Mouse (Mus musculus): ENCODE measurements at regions not wholly inside any gene's neighbourhood (a gene's known extent, or its start where the extent isn't known, plus 50 kb on each side); places are given as distances from the start of the nearest gene placed in this dataset.
"Not testable (repeated sequence)": the region's sequence is repeated elsewhere in the genome, so short reads cannot be mapped to it uniquely, and the experiment has no call there.

DNA sequence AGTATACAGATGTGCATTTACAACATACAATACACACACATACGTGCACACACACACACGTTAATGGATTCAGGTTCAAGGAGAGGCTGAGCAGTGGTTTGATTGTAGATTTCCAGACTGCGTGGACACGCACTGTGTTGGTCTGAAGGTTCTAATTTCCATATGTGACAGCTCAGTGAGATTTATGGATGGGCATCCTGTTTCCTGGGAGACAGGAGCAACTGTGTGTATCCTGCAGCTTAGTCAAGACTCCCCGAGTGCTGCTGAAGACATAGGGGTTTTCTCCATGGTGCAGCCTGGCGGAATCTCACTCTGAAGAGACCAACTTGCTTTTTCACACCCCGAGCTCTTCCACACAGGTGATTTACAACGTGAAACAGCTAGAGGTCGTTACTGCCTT lies 119.3 kb upstream of the Foxk1 start:
- DNase-seq, result no peak
- Histone ChIP-seq H3K27me3 (ENCODE audit: control insufficient read depth, insufficient read depth, low read length) (no peaks in the 10 kb centered on the region), H3K4me1 (replicated peaks; ENCODE audit: control insufficient read depth, insufficient read depth, low read length) (no peaks in the 10 kb centered on the region), H3K4me3 (ENCODE audit: control insufficient read depth, insufficient read depth, low read length) (no peak overlapping the region), H3K27ac (ENCODE audit: control insufficient read depth, insufficient read depth, low read length) (no peak overlapping the region), H3K36me3 (ENCODE audit: control insufficient read depth, insufficient read depth, low read length) (no peaks in the 10 kb centered on the region)
- 78% methylated on average over 9 of the region's 9 CpGs for WGBS
- TF ChIP-seq CTCF (IDR thresholded peaks at IDR 0.05; ENCODE audit: borderline replicate concordance, control insufficient read depth, extremely low read depth, insufficient read depth, low read length, poor library complexity), result no peak
- TF ChIP-seq POLR2A (IDR thresholded peaks at IDR 0.05; ENCODE audit: control insufficient read depth, extremely low read depth, insufficient read depth, low read length, poor library complexity), result no peak

DNA sequence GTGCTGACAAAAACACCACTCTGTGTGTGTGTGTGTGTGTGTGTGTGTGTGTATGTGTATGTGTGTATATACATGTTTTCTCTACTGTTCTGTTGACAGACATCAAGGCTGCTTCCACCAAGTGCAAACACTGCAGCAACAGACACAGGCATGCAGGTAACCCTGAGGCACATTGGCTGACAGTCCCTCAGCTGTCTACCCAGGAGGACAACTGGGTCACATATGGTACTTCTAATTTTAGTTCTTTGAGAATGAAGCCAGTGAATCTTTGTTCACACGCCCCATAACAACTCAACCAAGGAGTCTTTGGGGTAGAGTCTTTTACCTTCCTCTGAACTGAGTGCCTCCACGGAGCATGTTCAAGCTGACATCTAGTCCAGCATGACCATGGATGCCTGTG lies 113.3 kb upstream of the Foxk1 start:
- H3K36me3 ChIP-seq (ENCODE audit: control insufficient read depth, insufficient read depth, low read length), result no peaks in the 10 kb centered on the region
- WGBS, result 88% methylated on average over 2 of the region's 2 CpGs
- H3K27me3 ChIP-seq (ENCODE audit: control insufficient read depth, insufficient read depth, low read length), result no peaks in the 10 kb centered on the region
- DNase-seq, result no peak
- H3K27ac ChIP-seq (ENCODE audit: control insufficient read depth, insufficient read depth, low read length), result no peak overlapping the region
- no peak overlapping the region for H3K4me3 ChIP-seq (ENCODE audit: control insufficient read depth, insufficient read depth, low read length)
- H3K4me1 ChIP-seq (replicated peaks; ENCODE audit: control insufficient read depth, insufficient read depth, low read length), result no peaks in the 10 kb centered on the region
- no peak for TF ChIP-seq POLR2A (IDR thresholded peaks at IDR 0.05; ENCODE audit: control insufficient read depth, extremely low read depth, insufficient read depth, low read length, poor library complexity)
- no peak for TF ChIP-seq CTCF (IDR thresholded peaks at IDR 0.05; ENCODE audit: borderline replicate concordance, control insufficient read depth, extremely low read depth, insufficient read depth, low read length, poor library complexity)

DNA sequence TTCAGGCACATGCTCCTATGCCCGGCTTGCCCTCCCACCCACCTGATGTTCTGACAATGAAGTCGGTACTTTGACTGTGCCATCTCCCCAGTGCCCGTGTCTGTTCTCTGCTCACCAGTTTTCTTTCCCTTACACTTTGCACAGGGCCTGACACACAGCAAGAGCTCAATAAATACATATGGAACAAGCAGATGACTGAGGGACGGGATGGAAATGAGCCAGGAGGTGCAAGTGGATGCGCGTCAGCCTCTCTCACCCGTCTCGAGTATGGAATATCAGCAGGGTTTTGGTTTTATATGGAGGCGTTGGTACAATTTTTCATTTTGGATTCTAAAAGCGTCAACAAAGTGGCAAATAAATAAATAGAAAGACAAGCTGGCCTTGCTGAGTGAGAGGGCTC lies 109.8 kb upstream of the Foxk1 start:
- no peak overlapping the region for H3K4me3 ChIP-seq (ENCODE audit: control insufficient read depth, insufficient read depth, low read length)
- H3K27me3 ChIP-seq (ENCODE audit: control insufficient read depth, insufficient read depth, low read length), result no peaks in the 10 kb centered on the region
- no peak overlapping the region for H3K27ac ChIP-seq (ENCODE audit: control insufficient read depth, insufficient read depth, low read length)
- TF ChIP-seq POLR2A (IDR thresholded peaks at IDR 0.05; ENCODE audit: control insufficient read depth, extremely low read depth, insufficient read depth, low read length, poor library complexity), result no peak
- TF ChIP-seq CTCF (IDR thresholded peaks at IDR 0.05; ENCODE audit: borderline replicate concordance, control insufficient read depth, extremely low read depth, insufficient read depth, low read length, poor library complexity), result no peak
- 94% methylated on average over 10 of the region's 10 CpGs for WGBS
- no peak for DNase-seq
- no peaks in the 10 kb centered on the region for H3K4me1 ChIP-seq (replicated peaks; ENCODE audit: control insufficient read depth, insufficient read depth, low read length)
- H3K36me3 ChIP-seq (ENCODE audit: control insufficient read depth, insufficient read depth, low read length), result no peaks in the 10 kb centered on the region

DNA sequence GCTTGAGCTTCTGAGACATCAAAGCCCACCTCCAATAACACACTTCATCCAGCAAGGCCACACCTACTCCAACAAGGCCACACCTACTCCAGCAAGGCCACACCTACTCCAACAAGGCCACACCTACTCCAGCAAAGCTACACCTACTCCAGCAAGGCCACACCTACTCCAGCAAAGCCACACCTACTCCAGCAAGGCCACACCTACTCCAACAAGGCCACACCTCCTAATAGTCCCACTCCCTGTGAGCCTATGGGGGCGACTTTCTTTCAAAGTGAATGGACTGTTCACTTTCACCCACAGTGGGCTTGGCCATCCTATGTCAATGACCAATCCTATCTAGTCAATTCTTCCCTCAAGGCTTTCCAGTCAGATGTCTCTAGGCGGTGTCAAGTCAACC lies 104.9 kb upstream of the Foxk1 start:
- H3K4me1 ChIP-seq (replicated peaks; ENCODE audit: control insufficient read depth, insufficient read depth, low read length); H3K36me3 ChIP-seq (ENCODE audit: control insufficient read depth, insufficient read depth, low read length); DNase-seq; H3K4me3 ChIP-seq (ENCODE audit: control insufficient read depth, insufficient read depth, low read length); H3K27me3 ChIP-seq (ENCODE audit: control insufficient read depth, insufficient read depth, low read length); H3K27ac ChIP-seq (ENCODE audit: control insufficient read depth, insufficient read depth, low read length): not testable (repeated sequence)
- 91% methylated on average over 2 of the region's 2 CpGs for WGBS

DNA sequence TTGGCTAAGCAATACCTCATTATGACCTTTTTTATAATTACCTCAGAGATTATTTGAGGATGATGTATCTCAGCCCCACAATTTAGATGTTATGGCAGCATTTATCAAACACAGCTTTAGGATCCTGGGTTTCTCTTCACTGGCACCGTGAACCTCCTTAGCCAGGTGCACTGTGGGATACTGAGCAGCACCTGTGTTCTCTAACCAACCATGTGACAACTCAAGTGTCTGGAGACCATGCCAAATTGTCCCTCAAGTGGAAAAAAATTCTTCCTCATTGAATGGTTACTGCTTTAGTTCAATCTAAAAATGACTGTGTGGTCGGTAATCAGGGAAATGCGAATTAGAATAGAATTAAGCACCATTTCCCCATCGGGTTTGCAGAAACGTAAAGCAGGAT lies 101.7 kb upstream of the Foxk1 start:
- no peak overlapping the region for H3K27ac ChIP-seq (ENCODE audit: control insufficient read depth, insufficient read depth, low read length)
- H3K27me3 ChIP-seq (ENCODE audit: control insufficient read depth, insufficient read depth, low read length), result no peaks in the 10 kb centered on the region
- H3K4me1 ChIP-seq (replicated peaks; ENCODE audit: control insufficient read depth, insufficient read depth, low read length), result no peaks in the 10 kb centered on the region
- no peak for TF ChIP-seq CTCF (IDR thresholded peaks at IDR 0.05; ENCODE audit: borderline replicate concordance, control insufficient read depth, extremely low read depth, insufficient read depth, low read length, poor library complexity)
- no peaks in the 10 kb centered on the region for H3K36me3 ChIP-seq (ENCODE audit: control insufficient read depth, insufficient read depth, low read length)
- no peak overlapping the region for H3K4me3 ChIP-seq (ENCODE audit: control insufficient read depth, insufficient read depth, low read length)
- DNase-seq, result no peak
- 84% methylated on average over 5 of the region's 5 CpGs for WGBS

DNA sequence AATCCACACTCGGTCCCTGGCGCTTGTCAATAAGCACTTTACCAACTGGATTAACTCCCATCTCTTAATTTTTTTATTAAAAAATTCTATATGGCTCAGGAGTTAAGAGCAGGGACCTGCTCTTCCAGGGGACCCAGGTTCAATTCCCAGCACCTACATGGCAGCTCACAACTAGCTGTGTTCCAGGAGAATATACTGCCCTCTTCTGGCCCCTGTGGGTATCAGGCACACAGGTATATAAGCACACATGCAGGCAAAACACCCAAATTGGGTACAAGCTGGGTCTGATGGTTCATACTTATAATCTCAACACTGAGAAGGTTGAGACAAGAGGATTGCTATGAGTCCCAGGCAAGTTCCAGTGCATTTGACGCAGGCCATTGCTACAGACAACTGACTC lies 92.8 kb upstream of the Foxk1 start:
- no peak overlapping the region for H3K27ac ChIP-seq (ENCODE audit: control insufficient read depth, insufficient read depth, low read length)
- H3K27me3 ChIP-seq (ENCODE audit: control insufficient read depth, insufficient read depth, low read length), result no peaks in the 10 kb centered on the region
- no peak overlapping the region for H3K4me3 ChIP-seq (ENCODE audit: control insufficient read depth, insufficient read depth, low read length)
- no peaks in the 10 kb centered on the region for H3K36me3 ChIP-seq (ENCODE audit: control insufficient read depth, insufficient read depth, low read length)
- TF ChIP-seq POLR2A (IDR thresholded peaks at IDR 0.05; ENCODE audit: control insufficient read depth, extremely low read depth, insufficient read depth, low read length, poor library complexity), result no peak
- no peak for TF ChIP-seq CTCF (IDR thresholded peaks at IDR 0.05; ENCODE audit: borderline replicate concordance, control insufficient read depth, extremely low read depth, insufficient read depth, low read length, poor library complexity)
- DNase-seq, result no peak
- over 99% methylated on average over 3 of the region's 3 CpGs for WGBS
- H3K4me1 ChIP-seq (replicated peaks; ENCODE audit: control insufficient read depth, insufficient read depth, low read length), result no peaks in the 10 kb centered on the region

DNA sequence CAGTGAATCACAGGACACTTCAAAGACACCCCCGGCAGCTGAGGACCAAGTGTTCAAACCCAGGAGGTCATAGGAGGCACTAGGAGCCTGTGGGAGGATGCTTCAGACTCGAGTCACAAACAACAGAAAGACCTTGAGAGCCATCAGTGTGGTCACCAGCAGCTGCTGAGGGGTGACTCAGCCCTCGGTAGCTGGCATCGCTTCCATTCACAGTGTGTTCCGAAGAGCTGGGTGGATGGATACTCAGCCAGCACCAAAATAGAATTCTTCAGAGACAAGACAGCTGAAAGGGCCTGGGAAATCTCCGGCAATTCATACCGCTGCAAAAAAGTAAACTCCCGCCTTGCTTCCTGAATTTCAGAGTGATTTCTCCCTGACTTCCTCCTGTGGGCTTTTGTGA lies 87.4 kb upstream of the Foxk1 start:
- no peak for TF ChIP-seq CTCF (IDR thresholded peaks at IDR 0.05; ENCODE audit: borderline replicate concordance, control insufficient read depth, extremely low read depth, insufficient read depth, low read length, poor library complexity)
- TF ChIP-seq POLR2A (IDR thresholded peaks at IDR 0.05; ENCODE audit: control insufficient read depth, extremely low read depth, insufficient read depth, low read length, poor library complexity), result no peak
- no peak for DNase-seq
- no peaks in the 10 kb centered on the region for H3K36me3 ChIP-seq (ENCODE audit: control insufficient read depth, insufficient read depth, low read length)
- H3K27me3 ChIP-seq (ENCODE audit: control insufficient read depth, insufficient read depth, low read length), result no peaks in the 10 kb centered on the region
- H3K4me1 ChIP-seq (replicated peaks; ENCODE audit: control insufficient read depth, insufficient read depth, low read length), result no peaks in the 10 kb centered on the region
- H3K27ac ChIP-seq (ENCODE audit: control insufficient read depth, insufficient read depth, low read length), result no peak overlapping the region
- 34% methylated on average over 8 of the region's 8 CpGs for WGBS
- H3K4me3 ChIP-seq (ENCODE audit: control insufficient read depth, insufficient read depth, low read length), result no peak overlapping the region
